Mouse (Mus musculus) WW6 (cell line): ENCODE measurements around the gene Slc25a24.
A peak's percentile ranks its signal among the peaks of the same experiment; 100 is the strongest.

ENCODE experiments used
- DNase-seq: peaks from one replicate; pipeline ENCODE4 v3.0.0-alpha.2; 2013; ENCODE audit warnings: low read depth, low spot score

Slc25a24 gene

DNA sequence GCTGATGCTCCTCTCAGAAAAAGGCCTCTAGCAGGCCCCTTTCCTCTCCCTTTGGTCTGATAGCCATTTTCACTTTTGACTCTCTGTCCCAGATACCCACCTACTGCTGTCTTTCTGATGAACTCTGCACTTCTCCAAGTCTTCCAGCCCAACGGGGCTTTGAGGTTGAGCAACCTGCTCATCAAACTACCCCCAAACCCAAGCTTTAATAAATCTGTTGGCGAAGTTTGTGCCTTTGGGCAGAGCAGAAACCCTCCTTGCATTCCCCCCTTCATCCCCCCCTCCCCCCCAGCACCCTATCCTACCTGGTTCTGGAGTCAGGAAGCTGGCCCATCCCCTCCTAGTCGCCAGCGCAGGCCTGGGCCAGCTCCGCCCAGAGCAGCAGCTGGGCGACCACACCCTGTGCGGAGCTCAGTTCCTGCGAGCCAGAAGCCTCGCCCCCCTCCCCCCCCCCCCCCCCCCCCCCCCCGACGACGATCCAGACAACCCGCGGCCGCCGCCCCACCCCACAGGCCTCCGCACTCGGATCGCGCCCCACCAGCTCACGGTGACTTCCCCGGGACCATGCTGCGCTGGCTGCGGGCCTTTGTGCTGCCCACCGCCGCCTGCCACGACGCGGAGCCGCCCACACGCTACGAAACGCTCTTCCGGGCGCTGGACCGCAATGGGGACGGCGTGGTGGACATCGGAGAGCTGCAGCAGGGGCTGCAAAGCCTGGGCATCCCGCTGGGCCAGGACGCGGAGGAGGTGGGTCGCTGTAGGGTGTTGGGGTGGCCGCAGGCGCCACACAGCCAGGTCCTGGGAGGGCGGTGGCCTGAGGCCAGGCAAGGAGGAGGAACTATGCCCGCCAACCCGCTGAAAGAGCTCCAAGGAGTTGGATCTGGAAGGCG, at the start of gene Slc25a24:
Gene Slc25a24, plus strand, starts transcription at position 509 of the 890 bp plus-strand sequence.
- peak; percentile 5 for DNase-seq

DNA sequence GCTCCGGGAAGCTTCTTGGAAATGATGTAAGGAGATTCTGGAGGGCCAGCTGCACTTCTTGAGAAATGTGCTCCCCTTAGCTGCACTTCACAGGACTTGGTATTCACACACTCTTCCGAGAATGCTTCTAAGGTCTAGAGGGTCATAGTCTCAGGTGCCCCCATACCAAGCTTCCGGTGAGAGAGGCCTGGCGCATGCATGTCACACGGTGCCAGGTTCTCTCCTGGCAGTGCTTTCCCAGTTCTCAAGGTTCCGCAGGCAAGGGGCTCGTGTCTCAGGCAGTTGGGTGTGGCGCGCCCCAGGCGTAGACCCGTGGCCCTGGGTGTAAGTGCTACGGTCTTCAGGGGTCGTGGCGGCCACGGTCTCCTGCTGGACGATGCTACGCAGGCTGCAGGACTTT, 42.8 kb upstream of the Slc25a24 start, which contains the start of gene Slc25a54:
Gene Slc25a54, plus strand, starts transcription at position 301 of the 400 bp plus-strand sequence.
- DNase-seq: no peak

DNA sequence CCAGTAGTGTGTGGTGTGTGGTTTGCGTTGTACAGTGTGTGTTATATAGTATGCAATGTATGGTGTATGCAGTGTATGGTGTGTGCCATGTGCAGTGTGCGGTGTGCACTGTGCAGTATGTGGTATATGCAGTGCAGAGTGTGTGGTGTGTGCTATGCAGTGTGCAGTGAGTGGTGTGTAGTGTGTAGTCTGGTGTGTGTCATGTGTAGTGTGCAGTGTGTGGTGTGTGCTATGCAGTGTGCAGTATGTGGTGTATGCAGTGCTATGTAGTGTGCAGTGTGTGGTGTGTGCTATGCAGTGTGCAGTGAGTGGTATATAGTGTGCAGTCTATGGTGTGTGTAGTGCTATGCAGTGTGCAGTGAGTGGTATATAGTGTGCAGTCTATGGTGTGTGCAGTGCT, 38.5 kb upstream of the Slc25a24 start:
- DNase-seq: no peak

DNA sequence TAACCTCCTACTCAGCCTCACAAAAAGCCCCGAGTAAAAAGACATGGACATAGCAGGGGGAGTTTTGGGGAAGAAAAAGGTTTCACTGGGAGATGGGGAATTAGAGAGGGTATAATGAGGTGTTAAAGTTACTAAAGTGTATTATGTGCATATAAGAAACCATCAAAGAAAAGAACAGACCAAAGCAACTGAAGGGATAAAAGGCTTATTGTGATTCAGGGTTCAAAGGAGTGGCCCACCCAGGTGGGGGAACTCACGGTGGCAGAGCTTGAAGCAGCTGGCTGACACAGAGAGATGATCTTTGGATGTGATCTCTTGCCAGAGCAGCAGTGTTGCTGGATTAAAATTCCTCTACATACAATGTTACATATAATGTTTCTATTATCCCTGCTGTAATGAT, 34.5 kb upstream of the Slc25a24 start:
- DNase-seq: peak; percentile 28

DNA sequence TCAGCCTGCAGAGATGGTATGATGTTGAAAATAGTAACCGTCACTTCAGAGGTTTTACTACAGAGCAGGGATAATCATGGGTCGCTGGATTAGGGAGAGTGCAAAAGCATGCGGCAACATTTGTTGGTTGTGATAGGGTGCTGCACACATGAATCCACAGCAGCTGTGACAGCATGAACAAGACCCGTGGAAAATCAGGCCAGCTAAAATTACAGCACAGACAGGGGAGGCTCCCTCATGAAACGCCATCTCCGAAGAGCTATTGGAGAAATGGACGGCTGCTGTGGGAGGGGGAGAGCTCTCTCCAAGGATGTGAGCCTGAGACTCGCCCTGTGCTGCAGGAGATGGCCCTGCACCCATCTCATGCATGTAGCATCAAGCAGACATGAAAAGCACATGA, 18.2 kb upstream of the Slc25a24 start:
- DNase-seq: no peak

DNA sequence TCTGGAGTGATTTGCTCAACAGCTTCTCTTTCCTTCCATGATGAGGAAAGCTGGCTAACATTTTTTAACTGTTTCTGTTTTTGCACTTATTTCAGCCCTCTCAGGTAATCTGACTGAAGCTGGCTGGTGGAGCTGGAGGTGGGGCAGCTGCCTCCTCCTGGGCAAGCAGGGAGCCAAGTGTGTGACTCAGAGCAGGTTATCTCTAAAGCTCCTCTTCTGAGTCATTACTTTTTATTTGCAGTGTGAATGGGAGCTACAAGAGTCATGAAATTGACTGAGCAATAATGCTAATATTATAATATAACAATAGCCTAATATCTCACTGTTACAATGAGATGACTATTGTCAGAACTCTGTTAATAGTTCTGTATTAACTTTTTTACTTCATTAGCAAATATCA, 5.8 kb upstream of the Slc25a24 start:
- DNase-seq: no peak

DNA sequence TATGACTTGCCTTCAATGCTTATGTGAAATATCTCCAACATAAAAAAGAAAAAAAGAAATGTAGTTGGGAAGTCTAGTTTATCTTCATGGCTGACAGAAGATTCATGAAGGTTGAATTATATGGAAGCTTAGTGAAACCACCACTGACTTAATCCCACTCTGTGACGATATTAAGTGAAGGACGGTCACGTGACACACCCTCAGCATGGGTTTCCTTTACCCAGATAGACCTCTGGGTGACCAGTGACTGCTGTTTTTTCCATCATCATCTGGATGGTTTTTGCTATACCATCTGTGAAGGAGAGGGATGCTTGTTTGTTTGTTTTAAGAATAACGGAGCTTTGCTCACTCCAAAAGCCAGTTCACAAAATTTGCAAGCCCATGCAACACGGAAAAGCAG, 3.4 kb upstream of the Slc25a24 start:
- no peak for DNase-seq

DNA sequence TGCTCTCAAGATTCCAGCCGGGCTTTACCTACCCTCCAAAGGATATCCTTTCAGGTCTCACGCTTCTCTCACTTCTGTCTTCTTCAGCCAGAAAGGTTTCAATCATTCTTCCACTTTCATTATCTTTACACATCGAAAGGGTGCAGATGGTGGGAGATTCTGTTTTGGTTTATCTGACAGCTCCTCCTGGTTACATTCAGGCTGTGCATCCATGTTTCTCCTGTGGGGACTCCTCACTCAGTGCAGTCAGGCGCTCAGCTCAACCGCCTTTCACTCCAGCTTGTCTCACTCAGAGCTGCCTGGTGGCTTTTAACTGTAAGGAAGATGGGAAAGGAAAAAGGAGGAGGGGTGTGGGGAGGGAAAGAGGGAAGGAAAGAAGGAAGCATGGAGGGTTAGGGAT, 3.0 kb upstream of the Slc25a24 start:
- no peak for DNase-seq

DNA sequence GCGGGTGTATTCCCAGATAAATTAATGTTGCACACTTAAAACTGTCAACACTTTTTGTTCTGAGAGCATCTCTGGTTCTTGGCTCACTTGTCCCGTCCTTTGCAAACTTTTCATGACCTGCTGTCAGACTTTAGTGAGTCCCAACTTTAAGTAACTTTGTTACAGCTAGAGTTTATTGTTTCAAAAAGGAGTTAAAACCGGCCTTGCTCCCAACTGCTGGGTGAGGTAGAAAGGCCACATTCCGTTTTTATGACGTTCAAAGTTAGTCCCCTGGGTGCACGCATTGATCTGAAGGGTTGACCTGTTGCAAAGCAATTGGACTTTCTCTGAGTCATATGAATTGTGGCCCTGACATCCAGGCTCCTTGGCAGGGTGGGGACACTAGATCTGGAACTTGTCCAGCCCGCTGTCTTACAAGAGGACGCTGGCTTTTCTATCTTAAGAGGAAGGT, 607 bp downstream of the Slc25a24 start:
- DNase-seq: no peak

DNA sequence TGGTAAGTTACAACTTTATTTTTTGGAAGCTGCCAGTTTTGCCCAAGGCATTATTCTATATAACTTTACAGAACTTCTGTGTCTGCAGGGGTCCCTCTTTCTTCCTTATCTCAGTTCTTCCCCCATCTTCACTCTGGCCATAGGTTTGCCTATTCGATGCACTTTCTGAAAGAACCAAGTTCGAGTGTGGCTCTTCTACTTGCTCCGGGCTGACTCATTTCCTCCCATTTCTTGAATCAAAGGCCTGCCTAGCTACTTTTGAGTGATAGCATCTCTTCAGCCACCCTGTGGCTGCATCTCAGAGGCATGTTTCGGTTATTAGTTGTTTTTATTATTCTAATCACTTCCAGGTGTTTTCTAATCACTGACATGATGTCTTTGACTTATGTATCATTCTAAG, 1.1 kb downstream of the Slc25a24 start:
- no peak for DNase-seq

DNA sequence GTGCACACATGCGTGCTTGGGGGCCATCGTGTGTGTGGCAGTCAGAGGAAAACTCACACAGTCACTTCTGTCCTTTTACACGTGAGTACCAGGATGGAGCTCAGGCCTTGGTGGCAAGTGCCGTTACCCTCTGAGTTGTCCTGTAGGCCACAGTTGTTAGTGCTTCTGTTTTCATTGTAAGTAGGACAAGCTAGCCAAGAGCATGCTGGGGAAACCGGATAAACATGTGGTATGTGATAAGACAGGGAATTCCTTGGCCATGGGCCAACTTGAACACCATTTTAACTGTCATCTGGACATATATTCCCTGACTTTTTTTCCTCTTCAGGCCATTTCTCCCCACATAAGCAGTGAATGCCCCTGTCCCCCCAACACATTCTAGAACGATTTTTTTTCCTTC, 2.6 kb downstream of the Slc25a24 start:
- no peak for DNase-seq

DNA sequence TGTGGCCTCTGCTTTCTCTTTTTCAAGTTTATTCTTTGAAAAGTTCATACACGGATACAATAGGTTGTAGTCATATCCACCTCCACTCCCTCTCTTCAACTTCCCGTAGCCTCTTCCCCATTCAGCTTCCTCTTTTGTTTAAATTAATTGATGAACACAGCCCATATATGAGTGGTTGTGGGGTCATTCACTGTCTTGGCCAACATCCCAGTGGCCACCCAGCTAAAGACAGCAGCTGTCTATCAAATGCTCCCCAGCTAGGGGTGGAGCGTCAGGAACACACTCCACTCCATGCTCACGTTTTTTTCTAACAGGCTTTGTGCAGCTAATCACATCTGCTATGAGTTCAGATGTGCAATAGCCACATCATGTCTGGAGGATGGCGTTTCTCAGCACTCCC, 6.8 kb downstream of the Slc25a24 start:
- no peak for DNase-seq

DNA sequence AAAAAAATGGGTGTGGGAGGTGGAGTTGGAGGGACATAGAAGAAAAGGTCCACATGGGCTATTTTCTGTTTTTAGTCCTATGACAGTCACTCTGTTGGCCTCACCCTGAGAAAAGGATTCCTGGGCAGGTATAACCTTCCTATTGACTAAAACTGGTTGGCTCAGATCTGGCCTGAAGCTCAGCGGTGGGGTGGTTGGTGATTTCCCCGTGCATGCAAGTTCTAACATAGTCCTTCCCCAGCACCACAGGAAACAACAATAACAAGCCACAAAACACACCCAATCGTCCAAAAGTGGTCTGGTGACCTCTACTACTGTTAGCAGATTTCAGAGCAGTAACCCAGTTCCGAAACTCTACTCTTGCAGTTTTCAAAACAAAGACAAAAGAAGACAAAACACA, 10.0 kb downstream of the Slc25a24 start:
- no peak for DNase-seq

DNA sequence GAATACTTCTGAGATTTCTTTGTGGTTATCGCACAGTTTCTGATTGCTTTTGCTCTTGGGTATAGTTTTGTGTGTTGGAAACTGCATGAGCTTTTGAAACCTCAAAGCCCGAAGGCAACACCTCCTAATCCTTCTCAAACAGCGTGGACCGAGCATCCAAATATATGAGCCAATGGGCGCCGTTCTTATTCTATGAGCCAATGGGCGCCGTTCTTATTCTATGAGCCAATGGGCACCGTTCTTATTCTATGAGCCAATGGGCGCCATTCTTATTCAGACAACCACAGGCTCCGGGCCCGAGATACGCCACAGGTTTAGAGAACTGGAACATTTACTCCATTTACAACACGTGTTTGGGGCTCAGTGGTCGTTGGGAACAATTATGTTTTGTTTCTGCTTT, 11.1 kb downstream of the Slc25a24 start:
- DNase-seq: no peak

DNA sequence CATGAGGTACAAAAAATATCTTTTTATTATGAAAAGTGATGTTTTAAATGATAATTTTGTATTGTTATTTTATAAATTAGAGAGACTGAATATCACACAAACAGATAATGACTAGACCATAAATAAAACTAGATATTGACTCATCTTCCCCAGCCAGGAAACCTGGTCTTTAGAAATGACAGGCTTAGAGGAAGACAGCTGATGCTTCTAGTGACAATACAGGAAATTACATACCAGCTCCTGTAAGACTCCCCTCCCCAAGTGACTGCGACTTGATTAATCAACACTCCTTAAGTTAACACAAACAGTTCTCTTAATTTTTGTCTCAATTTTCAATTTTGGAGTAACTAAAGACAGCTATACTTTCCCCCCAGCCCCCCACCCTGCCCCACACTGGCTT, 12.4 kb downstream of the Slc25a24 start:
- no peak for DNase-seq

DNA sequence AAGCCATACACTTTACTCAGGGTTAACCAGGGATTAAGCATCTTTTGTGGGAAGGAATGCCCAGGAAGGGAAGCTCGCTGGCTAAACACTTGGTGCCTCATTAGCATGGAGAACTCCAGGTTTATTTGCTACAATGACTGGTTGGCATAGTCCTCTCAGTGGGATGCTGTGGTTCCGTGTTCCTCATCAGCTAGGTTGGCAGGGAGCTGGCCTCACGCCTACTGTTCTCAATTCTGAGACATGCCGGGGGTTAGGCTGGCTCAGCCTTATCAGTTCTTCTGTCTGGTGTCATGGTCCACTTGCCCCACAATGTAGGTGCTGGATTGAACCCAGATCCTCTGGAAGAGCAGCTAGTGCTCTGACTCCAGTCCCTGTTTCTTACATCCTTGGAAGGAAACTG, 29.6 kb downstream of the Slc25a24 start:
- DNase-seq: no peak

DNA sequence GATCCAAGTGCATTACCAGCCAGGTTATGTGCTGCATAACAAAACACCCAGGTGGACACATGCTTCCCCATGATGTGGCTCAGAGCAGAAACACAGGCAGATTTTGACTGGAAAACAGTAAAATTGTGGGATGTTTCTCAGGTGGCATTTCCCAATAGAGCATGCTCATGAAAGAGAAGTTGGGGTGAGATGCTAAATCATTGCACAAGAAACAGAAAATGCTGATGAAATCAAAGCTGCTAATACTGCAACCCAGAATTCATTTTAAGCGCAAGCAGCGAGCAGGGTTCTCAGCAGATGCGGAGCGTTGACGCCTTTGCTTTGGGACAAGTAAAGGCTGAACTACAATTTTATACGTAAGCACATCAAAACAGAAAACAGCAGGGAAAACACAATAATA, 30.5 kb downstream of the Slc25a24 start:
- DNase-seq: no peak

DNA sequence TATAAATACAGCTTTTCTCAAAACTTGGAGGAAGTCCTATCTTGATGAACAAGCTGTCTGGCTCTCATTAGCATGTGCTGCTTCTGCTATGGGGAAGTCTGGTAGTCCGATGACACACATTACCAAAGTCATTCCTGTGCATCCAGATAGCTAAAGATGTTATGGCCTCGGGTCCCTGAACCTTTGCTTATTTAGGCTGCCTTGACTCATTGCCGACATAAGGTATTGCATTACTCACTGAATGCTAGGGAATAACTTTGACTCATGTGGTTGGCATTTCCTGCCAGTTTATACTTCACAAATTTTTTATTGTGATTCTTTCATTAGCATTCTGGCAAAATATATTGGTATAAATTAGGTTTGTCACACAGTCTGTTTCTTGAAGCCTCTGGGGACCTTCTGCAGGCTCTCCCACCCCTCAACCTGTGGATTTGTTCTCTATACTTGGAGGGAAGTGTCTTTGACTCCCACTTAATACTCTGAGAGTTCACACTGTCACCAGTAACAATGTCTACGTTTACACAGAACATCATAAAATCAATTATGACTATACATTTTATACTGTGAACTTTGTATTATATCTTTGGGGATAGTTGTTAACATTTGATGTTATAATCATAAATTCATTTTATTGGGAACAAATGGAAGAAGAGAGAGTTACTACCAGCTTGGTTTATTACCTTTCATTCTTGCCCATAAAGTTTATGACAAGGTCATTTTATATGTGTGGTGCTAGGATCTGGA, 33.1 kb downstream of the Slc25a24 start:
- DNase-seq: no peak

DNA sequence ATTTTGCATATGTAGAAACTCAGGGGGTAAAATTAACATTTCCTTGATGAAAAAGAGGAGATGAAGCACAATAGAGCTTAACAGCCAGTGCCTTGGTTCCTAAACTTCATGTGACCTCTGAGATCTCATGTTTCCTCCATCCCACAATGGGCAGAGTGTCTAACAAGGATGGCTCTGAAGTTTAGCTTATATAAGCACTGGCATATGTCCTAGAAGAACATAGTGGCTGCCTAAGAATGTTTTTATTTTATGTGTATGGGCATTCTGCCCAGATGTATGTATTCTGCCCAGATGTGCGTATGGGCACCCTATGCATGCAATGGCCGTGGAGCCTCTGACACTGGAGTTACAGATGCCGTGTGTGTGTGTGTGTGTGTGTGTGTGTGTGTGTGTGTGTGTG, 34.5 kb downstream of the Slc25a24 start:
- no peak for DNase-seq

DNA sequence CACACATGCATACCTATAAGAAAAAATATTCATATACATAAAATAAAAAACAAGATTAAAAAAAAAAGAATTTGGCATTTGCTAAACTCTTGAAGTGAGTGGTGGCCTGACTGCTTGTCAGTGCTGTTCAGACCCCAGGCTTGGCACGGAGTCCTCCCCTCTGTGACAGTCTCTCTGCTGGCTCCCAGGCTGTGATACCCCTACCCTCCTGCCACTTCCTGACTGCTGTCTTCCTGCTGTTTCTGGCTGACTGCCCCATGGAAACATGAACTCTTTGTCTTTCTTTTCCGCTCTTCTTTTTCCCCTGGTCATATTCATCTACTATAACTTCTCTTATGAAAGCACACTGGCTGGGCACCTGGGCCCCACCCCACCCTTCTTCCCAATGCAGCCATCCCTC, 41.1 kb downstream of the Slc25a24 start:
- DNase-seq: no peak

DNA sequence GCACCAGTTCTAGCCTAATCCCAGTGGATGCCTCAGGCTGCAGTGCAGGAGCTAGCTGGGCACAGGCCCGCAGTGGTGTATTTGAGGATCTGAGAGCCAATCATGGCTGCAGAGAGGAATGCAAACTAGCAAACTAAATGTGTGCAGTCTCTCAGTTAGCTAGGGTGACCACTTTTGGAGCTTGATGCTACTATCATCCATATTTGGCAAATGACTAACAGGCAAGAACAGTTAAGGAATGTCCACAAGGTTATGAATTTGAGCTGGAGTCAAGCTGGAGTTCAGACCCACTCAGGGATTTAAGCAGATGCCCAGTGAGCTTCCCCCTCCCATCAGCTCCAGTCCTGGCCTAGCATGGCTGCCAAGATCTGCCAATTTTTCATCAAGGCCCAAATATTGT, 41.7 kb downstream of the Slc25a24 start:
- no peak for DNase-seq

DNA sequence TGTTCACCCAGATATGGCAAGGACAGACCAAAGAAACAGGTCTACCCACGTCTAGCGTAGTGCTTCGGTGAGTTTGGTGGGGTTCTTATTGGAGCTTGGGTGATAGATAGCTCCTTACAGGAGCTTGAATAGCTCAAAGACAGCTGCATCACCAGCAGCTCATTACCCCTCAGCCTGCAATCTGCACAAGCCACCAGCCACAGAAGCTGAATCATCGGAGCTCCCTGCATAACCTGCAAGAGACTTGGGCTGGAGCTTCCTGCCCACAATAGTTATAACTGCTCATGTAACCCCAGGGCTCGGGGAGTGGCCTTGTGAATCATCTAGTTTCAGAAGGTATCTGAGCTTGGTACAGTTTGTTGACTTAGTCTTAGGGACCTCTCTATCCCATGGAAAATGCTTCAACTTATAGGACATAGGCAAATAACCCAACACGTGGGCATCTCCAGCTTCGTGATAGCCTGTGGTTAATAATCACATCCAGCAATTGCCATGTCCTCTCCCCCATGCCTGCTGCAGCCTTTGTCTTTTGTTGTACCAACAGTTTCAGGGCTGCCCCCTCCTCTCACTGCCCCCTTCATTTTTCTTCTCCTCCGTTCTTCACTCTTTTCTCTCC, 42.4 kb downstream of the Slc25a24 start:
- DNase-seq: no peak
